Mouse (Mus musculus) embryo, embryonic 10.5 days (tissue): ENCODE measurements at regions not wholly inside any gene's neighbourhood (a gene's known extent, or its start where the extent isn't known, plus 50 kb on each side); places are given as distances from the start of the nearest gene placed in this dataset.

Experiments used
- DNase-seq: peaks from one replicate; pipeline ENCODE4 v3.0.0-alpha.2; 2015; ENCODE audit warnings: low spot score

DNA sequence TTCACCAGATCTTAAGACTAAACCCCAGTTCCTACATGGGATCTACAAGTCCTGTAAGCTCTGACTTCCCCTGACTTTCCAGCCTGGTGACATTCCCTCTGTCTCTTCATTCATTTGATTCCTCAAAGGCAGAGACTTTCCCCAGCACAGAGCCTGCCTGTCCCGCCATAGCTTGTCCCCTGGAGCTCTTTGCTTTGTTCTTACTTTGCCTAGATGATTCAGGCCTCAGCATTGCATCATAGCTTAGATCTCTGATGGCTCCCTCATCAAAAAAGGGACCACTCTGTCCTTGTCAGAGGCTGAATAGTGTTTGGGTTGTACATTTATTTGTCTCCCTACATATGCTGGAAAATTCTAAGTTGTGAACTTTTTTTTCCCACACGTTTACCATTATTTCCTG is 57.6 kb upstream of the Exoc6 start:
- DNase-seq, result no peak

DNA sequence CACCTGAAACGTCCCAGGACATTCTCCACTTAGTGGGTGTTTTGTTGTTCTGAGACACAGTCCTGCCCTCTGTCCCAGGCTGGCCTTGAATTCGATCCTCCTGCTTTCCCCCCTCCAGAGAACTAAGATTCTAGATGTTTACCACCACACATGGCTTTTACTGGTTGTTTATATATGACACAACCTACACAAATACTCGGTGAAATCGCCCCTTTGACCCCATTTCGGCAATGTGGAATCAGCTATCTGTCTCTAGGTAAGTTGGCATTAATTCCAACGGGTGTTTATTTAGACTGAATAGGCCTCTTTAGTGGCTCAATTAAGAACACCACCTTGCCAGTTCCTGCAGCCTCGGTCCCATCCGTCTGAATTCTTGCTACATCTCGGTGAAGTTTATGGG is 56.8 kb upstream of the Exoc6 start:
- DNase-seq, result no peak

GRCm38 (mm10) chr19:37493921-37494485 is 56.2 kb upstream of the Exoc6 start:
- peak; percentile 52 for DNase-seq

DNA sequence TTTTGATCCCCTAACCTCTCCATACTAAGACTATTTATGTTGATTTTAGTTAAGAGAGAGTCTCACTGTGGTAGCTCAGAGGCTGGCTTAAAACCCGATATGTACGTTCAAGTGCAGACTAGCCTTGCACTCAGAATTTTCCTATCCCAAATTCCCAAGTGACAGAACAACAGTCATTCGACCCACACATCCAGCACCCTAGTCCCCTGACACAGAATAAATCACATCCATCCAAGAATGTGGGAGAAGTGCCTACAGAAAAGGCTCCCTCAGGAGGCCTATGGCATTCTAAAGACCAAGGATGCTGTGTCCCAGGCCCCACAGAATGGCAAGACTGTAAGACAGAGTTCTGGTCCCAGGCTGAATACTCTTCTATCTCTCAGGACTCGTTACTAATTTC is 55.4 kb upstream of the Exoc6 start:
- no peak for DNase-seq

GRCm38 (mm10) chr19:37495319-37496270 is 54.6 kb upstream of the Exoc6 start:
- no peak for DNase-seq

- DNase-seq, result no peak
Observed at GRCm38 (mm10) chr19:37496759-37497158, 53.5 kb upstream of the Exoc6 start.

DNA sequence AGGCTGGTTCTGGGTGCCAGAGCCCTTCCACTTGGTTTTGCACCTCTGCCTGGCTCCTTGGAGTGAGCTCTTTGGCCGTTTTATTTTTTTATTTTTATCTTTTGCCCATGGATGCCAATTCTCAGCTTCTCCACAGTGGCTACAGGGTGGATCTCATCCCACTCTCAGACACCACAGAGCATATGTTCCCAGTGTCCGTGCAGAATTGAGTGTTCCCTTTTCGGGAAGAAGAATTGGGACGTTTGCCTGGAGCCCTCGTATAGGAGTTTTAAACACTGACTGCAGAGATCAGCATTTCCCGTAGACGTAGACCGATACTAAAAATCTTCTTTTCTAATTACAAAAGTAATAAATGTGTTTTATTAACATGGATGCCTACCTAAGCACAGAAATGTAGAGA is 53.1 kb upstream of the Exoc6 start:
- DNase-seq, result no peak

GRCm38 (mm10) chr19:37498438-37498837 is 51.8 kb upstream of the Exoc6 start:
- no peak for DNase-seq
